Mouse (Mus musculus) intestine, embryonic 14.5 days (tissue): ENCODE measurements around the gene Plxdc2. TPM values are rescaled to one million over a fixed set of nuclear protein-coding genes. Genes with fewer than 3 reads are reported as not detected.

ENCODE experiments used
- ATAC-seq: fragments of 200-750 bp; cut with Nextera tagmentation; replicated peaks from 2 replicates; pipeline ENCODE4 v1.8.0; 2017; ENCODE audit warnings: low read depth, moderate number of reproducible peaks, moderate TSS enrichment, moderate library complexity; ENCODE audit not compliant: low FRiP score, low TSS enrichment
- DNase-seq: peaks from one replicate; pipeline ENCODE4 v3.0.0-alpha.2; 2018; ENCODE audit warnings: low spot score
- H3K27ac ChIP-seq: fragments of 300-500 bp; sonication (generic); 2 replicates; pipeline ENCODE4 v1.5.1; 2014; ENCODE audit warnings: low read depth, mild to moderate bottlenecking, control low read depth
- H3K27me3 ChIP-seq: fragments of 300-500 bp; sonication (generic); replicated peaks from 2 replicates; pipeline ENCODE4 v1.6.1; 2014; ENCODE audit warnings: low read length, control low read depth; ENCODE audit not compliant: control insufficient read depth, insufficient read depth
- H3K36me3 ChIP-seq: fragments of 300-500 bp; sonication (generic); 2 replicates; pipeline ENCODE4 v1.6.1; 2014; ENCODE audit warnings: low read length, control low read depth; ENCODE audit not compliant: control insufficient read depth, insufficient read depth
- H3K4me1 ChIP-seq: fragments of 300-500 bp; sonication (generic); replicated peaks from 2 replicates; pipeline ENCODE4 v1.6.1; 2014; ENCODE audit warnings: low read length, control low read depth, mixed read lengths; ENCODE audit not compliant: control insufficient read depth, insufficient read depth
- H3K4me2 ChIP-seq: fragments of 300-500 bp; sonication (generic); 2 replicates; pipeline ENCODE4 v1.6.1; 2014; ENCODE audit warnings: low read length
- H3K4me3 ChIP-seq: fragments of 300-500 bp; sonication (generic); 2 replicates; pipeline ENCODE4 v1.5.1; 2014; ENCODE audit warnings: low read depth, low read length, control low read depth, mixed read lengths
- H3K9ac ChIP-seq: fragments of 300-500 bp; sonication (generic); 2 replicates; pipeline ENCODE4 v1.6.1; 2014; ENCODE audit warnings: mild to moderate bottlenecking, low read length
- H3K9me3 ChIP-seq: fragments of 300-500 bp; sonication (generic); 2 replicates; pipeline ENCODE4 v1.6.1; 2016; ENCODE audit warnings: low read length, control low read depth; ENCODE audit not compliant: control insufficient read depth
- WGBS: fragments of 180-500 bp; shearing (Covaris S2); extraction: QIAGEN DNeasy Blood & Tissue Kit; methylation state at CpG from one replicate; pipeline ENCODE4 v1.1.7; 2014; 5-methylcytosine and 5-hydroxymethylcytosine counted together
- polyA plus RNA-seq: library from polyadenylated mRNA; unstranded; fragments of >200 nt; fragmentation: Nextera tagmentation; extraction: Ambion mirVana; gene quantifications from 2 replicates; pipeline ENCODE4 v1.2.1, GENCODE M21; 2014

Gene Plxdc2
- polyA plus RNA-seq, 1 experiment from 2014 or later: 19.9 TPM

DNA sequence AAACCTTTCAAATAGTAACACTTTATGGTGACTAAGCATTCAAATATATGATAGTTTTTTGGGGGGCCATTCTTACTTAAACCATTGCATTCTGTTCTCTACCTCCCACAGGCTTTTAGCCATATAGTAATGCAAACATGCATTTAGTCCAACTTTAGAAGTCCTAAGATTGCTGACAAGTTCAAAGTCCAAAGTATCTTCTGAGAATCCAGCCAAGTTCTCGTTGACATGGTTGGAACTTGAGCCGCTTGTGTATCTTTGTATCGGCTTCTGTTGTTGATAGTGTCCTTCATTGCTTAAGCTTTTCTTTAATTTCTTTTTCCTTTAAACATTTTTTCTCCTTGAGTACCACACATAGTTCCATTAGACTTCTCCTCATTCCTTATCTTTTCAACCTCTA, 286.0 kb downstream of the Plxdc2 start:
- 87% methylated on average over 3 of the region's 3 CpGs for WGBS
- Histone ChIP-seq H3K27ac (no peak overlapping the region), H3K36me3 (no peaks in the 10 kb centered on the region), H3K9ac (no peak overlapping the region), H3K9me3 (no peaks in the 10 kb centered on the region), H3K4me3 (no peak overlapping the region), H3K27me3 (no peaks in the 10 kb centered on the region), H3K4me1 (no peaks in the 10 kb centered on the region), H3K4me2 (no peak overlapping the region)
- DNase-seq (no peak), ATAC-seq (no peak)

DNA sequence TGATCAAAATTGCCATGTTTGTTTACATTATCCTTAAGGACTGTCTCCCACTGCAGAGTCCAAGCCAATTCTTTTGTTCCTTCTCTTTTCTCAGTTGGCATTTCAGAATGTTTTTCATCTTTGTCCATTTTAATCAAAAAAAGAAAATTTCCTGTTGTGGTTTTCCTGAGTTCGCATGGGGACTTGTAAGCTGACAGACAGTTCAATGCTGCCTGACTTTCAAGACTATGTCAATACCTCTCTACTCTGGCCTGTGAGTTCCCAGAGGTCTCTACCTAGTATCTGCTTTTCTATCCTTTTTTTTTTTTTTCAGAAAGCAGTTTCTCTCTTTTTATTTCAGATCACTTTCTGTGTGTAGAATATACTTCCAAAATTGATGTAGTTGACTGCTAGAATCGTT, 295.6 kb downstream of the Plxdc2 start:
- H3K27ac ChIP-seq: no peak overlapping the region
- DNase-seq (no peak), ATAC-seq (no peak)
- no peaks in the 10 kb centered on the region for H3K27me3 ChIP-seq
- H3K4me1 ChIP-seq: no peaks in the 10 kb centered on the region
- 88% methylated on average over 2 of the region's 2 CpGs for WGBS
- no peaks in the 10 kb centered on the region for H3K9me3 ChIP-seq
- H3K4me2 ChIP-seq: no peak overlapping the region
- H3K4me3 ChIP-seq: no peak overlapping the region
- H3K36me3 ChIP-seq: no peaks in the 10 kb centered on the region
- no peak overlapping the region for H3K9ac ChIP-seq

DNA sequence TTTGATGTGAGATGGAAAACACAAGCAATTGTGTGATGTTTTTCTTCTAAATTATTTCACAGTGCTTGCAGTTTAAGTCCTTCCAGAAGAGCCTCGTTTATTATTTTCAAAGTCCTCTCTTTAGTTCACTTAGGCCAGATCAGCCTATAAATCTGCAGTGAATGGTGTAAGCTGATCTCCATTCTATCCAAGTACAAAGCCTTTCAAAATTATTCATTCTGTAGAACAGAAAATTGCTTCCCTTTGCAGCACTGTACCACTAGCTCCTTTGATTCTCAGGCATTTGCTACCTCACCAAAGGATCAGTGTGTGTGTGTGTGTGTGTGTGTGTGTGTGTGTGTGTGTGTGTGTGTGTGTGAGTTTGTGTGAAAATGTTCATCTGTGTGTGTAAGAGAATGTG, 308.4 kb downstream of the Plxdc2 start:
- Histone ChIP-seq H3K4me1 (no peaks in the 10 kb centered on the region), H3K9ac (no peak overlapping the region), H3K27me3 (no peaks in the 10 kb centered on the region), H3K4me2 (no peak overlapping the region), H3K36me3 (no peaks in the 10 kb centered on the region; the same call in 1 of the 2 replicates), H3K27ac (no peak overlapping the region), H3K9me3 (no peaks in the 10 kb centered on the region), H3K4me3 (no peak overlapping the region)
- DNase-seq (no peak), ATAC-seq (no peak)
- 31% methylated on average over 1 of the region's 1 CpGs for WGBS

DNA sequence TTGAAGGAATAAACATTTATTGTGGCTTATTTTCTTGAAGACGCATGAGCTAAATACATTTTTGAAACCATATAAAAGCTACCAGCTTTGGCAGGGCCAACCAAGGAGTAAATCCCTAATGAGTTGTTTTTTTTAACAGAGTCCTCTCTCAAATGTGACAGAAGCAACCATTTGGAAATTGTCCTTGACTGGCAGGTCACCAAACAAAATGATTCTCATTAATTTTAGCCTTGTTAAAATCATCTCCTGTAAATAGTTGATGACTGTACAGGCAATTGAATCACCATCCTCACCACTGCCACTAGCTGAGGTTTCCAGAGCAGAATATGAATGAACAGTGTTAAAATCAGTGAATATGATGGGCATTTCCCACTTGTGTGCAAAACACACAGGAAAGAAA, 312.3 kb downstream of the Plxdc2 start:
- Histone ChIP-seq H3K9me3 (no peaks in the 10 kb centered on the region), H3K27me3 (no peaks in the 10 kb centered on the region), H3K4me1 (no peaks in the 10 kb centered on the region), H3K27ac (no peak overlapping the region), H3K4me2 (no peak overlapping the region), H3K36me3 (no peaks in the 10 kb centered on the region), H3K4me3 (no peak overlapping the region), H3K9ac (no peak overlapping the region)
- WGBS: 94% methylated on average over 1 of the region's 1 CpGs
- DNase-seq: no peak
- ATAC-seq: no peak

DNA sequence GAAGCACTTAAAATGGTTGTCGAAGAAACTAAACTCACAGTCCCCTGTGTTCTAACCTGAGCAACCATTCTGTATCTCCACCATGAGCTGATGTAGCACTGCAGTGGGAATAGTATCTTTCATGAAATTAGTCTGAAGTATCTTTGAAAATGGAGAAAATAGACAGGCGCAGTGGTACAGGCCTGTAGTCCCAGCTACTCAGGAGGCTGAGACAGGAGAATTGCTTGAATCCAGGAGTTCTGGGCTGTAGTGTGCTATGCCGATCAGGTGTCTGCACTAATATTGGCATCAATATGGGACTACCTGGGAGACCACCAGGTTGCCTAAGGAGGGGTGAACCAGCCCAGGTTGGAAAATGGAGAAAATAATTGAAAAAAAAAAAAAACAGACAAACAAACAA, 326.8 kb downstream of the Plxdc2 start:
- H3K36me3 ChIP-seq: no peaks in the 10 kb centered on the region
- DNase-seq (no peak), ATAC-seq (no peak)
- no peak overlapping the region for H3K4me3 ChIP-seq
- no peak overlapping the region for H3K9ac ChIP-seq
- 94% methylated on average over 3 of the region's 3 CpGs for WGBS
- H3K27ac ChIP-seq: no peak overlapping the region
- H3K9me3 ChIP-seq: no peaks in the 10 kb centered on the region
- H3K27me3 ChIP-seq: no peaks in the 10 kb centered on the region
- no peaks in the 10 kb centered on the region for H3K4me1 ChIP-seq
- H3K4me2 ChIP-seq: no peak overlapping the region

DNA sequence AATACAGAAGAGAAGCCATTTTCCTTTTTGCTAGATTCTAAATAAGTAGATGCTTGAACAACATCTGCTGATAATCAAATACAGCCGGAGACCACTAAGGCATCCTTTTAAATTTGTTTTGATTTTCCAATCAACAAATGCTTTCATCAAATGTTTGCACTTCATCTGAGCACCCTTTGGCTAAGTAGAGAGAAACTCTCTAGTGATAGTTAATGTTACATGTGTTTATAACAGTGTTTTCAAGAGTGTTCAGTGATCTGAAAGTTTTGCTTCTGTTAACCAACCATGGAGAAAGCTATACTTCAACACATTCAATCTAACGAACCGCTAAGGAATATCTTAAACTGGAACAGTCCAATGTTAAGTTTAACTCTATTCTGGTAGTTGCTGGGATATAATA, 327.6 kb downstream of the Plxdc2 start:
- WGBS: 82% methylated on average over 3 of the region's 3 CpGs
- H3K27ac ChIP-seq: no peak overlapping the region
- no peak for DNase-seq
- H3K4me2 ChIP-seq: no peak overlapping the region
- H3K9ac ChIP-seq: no peak overlapping the region
- no peaks in the 10 kb centered on the region for H3K4me1 ChIP-seq
- no peak overlapping the region for H3K4me3 ChIP-seq
- no peaks in the 10 kb centered on the region for H3K36me3 ChIP-seq
- H3K9me3 ChIP-seq: no peaks in the 10 kb centered on the region
- H3K27me3 ChIP-seq: no peaks in the 10 kb centered on the region
- ATAC-seq: no peak

DNA sequence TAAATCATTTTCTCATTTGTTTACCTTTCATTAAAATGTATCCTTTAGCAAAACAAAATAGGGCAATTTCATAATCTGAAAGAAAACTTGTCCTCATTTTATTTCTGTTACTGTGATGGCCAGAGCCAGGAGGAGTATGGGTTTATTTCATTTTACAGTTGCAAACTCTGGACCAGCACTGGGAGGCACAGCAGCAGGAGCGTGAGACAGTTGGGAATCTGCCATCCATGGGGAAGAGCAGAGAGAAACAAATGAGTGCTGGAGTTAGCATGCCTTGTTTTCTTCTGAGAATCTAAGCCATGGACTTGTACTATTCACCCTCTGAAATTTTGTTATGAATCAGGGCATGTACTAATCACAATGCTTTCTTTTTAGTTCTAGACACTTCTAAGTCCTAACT, 328.4 kb downstream of the Plxdc2 start:
- Histone ChIP-seq H3K27ac (no peak overlapping the region), H3K4me2 (no peak overlapping the region), H3K4me3 (no peak overlapping the region), H3K4me1 (no peaks in the 10 kb centered on the region), H3K36me3 (no peaks in the 10 kb centered on the region), H3K27me3 (no peaks in the 10 kb centered on the region), H3K9me3 (no peaks in the 10 kb centered on the region), H3K9ac (no peak overlapping the region)
- no peak for DNase-seq
- WGBS: 70% methylated on average over 1 of the region's 1 CpGs
- ATAC-seq: no peak

DNA sequence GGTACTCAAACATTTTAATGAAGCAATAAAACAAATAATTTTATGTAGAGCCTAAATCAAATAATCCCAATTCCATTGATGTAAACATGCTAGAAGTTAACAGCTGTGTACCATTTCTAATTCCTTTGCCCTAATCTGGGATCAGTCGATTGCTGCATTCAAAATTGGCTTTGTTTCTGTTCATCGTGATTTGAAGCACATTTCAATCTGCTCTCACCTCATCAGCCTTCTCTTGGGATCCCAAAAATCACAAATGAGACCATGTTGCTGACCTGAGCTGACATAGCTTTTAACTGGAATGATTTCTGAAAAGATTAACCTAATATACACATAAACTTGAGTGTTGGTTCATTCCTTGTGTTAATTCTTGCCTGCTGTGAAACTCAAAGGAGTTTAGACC, 340.3 kb downstream of the Plxdc2 start:
- ATAC-seq (no peak), DNase-seq (no peak)
- Histone ChIP-seq H3K27me3 (no peaks in the 10 kb centered on the region), H3K9me3 (no peaks in the 10 kb centered on the region), H3K4me1 (no peaks in the 10 kb centered on the region), H3K4me2 (no peak overlapping the region), H3K36me3 (no peaks in the 10 kb centered on the region), H3K27ac (no peak overlapping the region), H3K4me3 (no peak overlapping the region), H3K9ac (no peak overlapping the region)
- 81% methylated on average over 2 of the region's 2 CpGs for WGBS

DNA sequence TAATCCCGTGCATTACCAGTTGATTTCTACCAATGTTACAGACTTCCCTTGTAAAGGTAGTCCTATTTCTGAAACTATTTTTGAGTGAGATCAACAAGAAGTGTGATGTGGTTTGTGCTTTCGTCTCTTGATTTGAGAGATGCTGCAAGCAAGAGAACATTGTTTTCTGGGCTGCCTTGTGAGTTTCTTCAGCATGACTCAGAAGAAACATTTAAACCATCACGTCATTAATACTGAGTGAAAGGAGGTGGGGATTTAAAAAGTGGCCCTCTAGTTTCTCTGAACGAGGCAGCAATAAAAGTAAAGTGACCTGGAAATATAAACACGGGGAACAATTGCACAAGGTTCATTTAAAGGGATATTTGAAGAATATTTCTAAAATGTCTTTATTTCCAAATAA, 341.1 kb downstream of the Plxdc2 start:
- ATAC-seq: no peak
- Histone ChIP-seq H3K9ac (no peak overlapping the region), H3K27ac (no peak overlapping the region), H3K36me3 (no peaks in the 10 kb centered on the region), H3K9me3 (no peaks in the 10 kb centered on the region), H3K4me3 (no peak overlapping the region), H3K4me2 (no peak overlapping the region), H3K27me3 (no peaks in the 10 kb centered on the region), H3K4me1 (no peaks in the 10 kb centered on the region)
- DNase-seq: no peak
- WGBS: 57% methylated on average over 5 of the region's 5 CpGs
